Mouse (Mus musculus) ES-E14 (cell line): ENCODE measurements around the gene Scgb1a1. TPM values are rescaled to one million over a fixed set of nuclear protein-coding genes. Genes with fewer than 3 reads are reported as not detected.

Source experiments
- DNase-seq: peaks from one replicate; pipeline ENCODE4 v3.0.0-alpha.2; 2013; ENCODE audit warnings: low read depth, low spot score
- H3K27ac ChIP-seq: 2 replicates; pipeline ENCODE4 v1.5.1; 2012; ENCODE audit warnings: low read depth, mild to moderate bottlenecking, low read length, moderate library complexity, mixed read lengths; ENCODE audit not compliant: poor library complexity, insufficient read depth, severe bottlenecking
- H3K36me3 ChIP-seq: 2 replicates; pipeline ENCODE4 v1.6.1; 2012; ENCODE audit warnings: mild to moderate bottlenecking, low read length, moderate library complexity, mixed read lengths; ENCODE audit not compliant: control insufficient read depth, poor library complexity, insufficient read depth, severe bottlenecking
- H3K4me1 ChIP-seq, 2 experiments: fragments of 150-350 bp in 1 of 2; sonication (generic) in 1 of 2; 2 replicates each; pipeline ENCODE4 v1.6.1; 2012; ENCODE audit warnings: low read length in 2 of 2, mild to moderate bottlenecking in 1 of 2, mixed read lengths in 1 of 2; ENCODE audit not compliant: control insufficient read depth in 2 of 2, insufficient read depth in 2 of 2, poor library complexity in 1 of 2
- H3K4me3 ChIP-seq, 2 experiments: fragments of 150-350 bp in 1 of 2; sonication (generic) in 1 of 2; 2 replicates each; pipeline ENCODE4 v1.5.1; 2012; ENCODE audit warnings: low read length in 2 of 2, low read depth in 1 of 2, mild to moderate bottlenecking in 1 of 2, mixed read lengths in 1 of 2; ENCODE audit not compliant: insufficient read depth in 1 of 2, poor library complexity in 1 of 2, severe bottlenecking in 1 of 2
- H3K9ac ChIP-seq: 2 replicates; pipeline ENCODE4 v1.6.1; 2012; ENCODE audit warnings: low read depth, mild to moderate bottlenecking, low read length, mixed read lengths; ENCODE audit not compliant: poor library complexity, insufficient read depth, severe bottlenecking
- H3K9me3 ChIP-seq: fragments of 150-350 bp; sonication (generic); 2 replicates; pipeline ENCODE4 v1.6.1; 2012; ENCODE audit warnings: low read depth, mild to moderate bottlenecking, low read length; ENCODE audit not compliant: control insufficient read depth, insufficient read depth
- CHD2 ChIP-seq: IDR thresholded peaks from 2 replicates; pipeline ENCODE4 v1.6.1; 2014; ENCODE audit warnings: mild to moderate bottlenecking, low read depth, low read length, inconsistent platforms
- HCFC1 ChIP-seq: IDR thresholded peaks from 2 replicates; pipeline ENCODE4 v1.6.1; 2012; ENCODE audit warnings: low read length, inconsistent platforms, borderline replicate concordance; ENCODE audit not compliant: insufficient read depth
- MAFK ChIP-seq: IDR thresholded peaks from 2 replicates; pipeline ENCODE4 v1.6.1; 2014; ENCODE audit warnings: mild to moderate bottlenecking, low read depth, low read length, inconsistent platforms; ENCODE audit not compliant: insufficient read depth
- ZC3H11A ChIP-seq: IDR thresholded peaks from 2 replicates; pipeline ENCODE4 v1.6.1; 2012; ENCODE audit warnings: low read depth, mild to moderate bottlenecking, inconsistent platforms, low read length, borderline replicate concordance
- ZNF384 ChIP-seq: IDR thresholded peaks from 2 replicates; pipeline ENCODE4 v1.6.1; 2012; ENCODE audit warnings: low read depth, low read length, inconsistent platforms
- in situ Hi-C, 2 experiments: fragments of 600-800 bp; cut with MboI; formaldehyde crosslinking; loops; one replicate each; pipeline ENCODE4 v1.15.1; 2025; ENCODE audit warnings: low sequenced_read_pairs in 2 of 2, inconsistent platforms in 1 of 2; ENCODE audit not compliant: unreplicated experiment in 2 of 2
- total RNA-seq: library from RNA; depleted of rRNA; stranded (reverse); fragments of 300-350 nt; gene quantifications from 2 replicates; pipeline ENCODE4 v1.2.3, GENCODE M21; 2012

Scgb1a1 gene
- total RNA-seq, 1 experiment: not detected

GRCm38 (mm10) chr19:9044291-9044690 is 43.5 kb downstream of the Scgb1a1 start:
- H3K4me3 ChIP-seq: no peak overlapping the region
- H3K9me3 ChIP-seq: no peaks in the 10 kb centered on the region
- in situ Hi-C loops: no loop called here
- no peaks in the 10 kb centered on the region for H3K36me3 ChIP-seq
- TF ChIP-seq ZC3H11A (no peak), CHD2 (no peak), MAFK (no peak), ZNF384 (no peak), HCFC1 (no peak)
- DNase-seq: no peak
- peaks cover 7 to 8% of the 10 kb centered on the region in 2 experiments for H3K4me1 ChIP-seq
- H3K27ac ChIP-seq: no peak overlapping the region
- H3K9ac ChIP-seq: no peak overlapping the region

DNA sequence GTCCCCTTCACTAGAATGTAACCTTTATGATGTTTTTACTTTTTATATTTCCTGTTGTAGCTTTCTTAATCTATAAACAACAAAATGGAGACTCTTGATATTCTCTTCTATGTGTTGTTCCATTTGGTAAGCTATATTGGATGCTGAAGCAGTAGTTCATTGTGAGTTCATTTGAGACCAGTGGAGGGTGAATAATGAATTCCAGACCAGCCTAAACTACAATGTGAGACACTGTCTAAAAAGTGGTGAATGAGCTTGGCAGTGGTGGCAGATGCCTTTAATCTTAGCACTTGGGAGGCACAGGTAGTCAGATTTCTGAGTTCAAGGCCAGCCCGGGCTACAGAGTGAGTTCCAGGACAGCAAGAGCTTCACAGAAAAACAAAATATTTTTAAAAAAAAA is 44.6 kb downstream of the Scgb1a1 start:
- in situ Hi-C loops: no loop called here
- TF ChIP-seq CHD2: no peak
- no peak for TF ChIP-seq ZNF384
- no peak for TF ChIP-seq HCFC1
- TF ChIP-seq ZC3H11A: no peak
- TF ChIP-seq MAFK: no peak
- Histone ChIP-seq H3K4me1 (peaks cover 7 to 8% of the 10 kb centered on the region in 2 experiments), H3K36me3 (no peaks in the 10 kb centered on the region), H3K9me3 (no peaks in the 10 kb centered on the region), H3K27ac (no peak overlapping the region), H3K9ac (no peak overlapping the region), H3K4me3 (no peak overlapping the region)
- no peak for DNase-seq

GRCm38 (mm10) chr19:9041074-9041473 is 46.7 kb downstream of the Scgb1a1 start:
- Histone ChIP-seq H3K4me1 (peaks cover 6 to 7% of the 10 kb centered on the region in 2 experiments), H3K4me3 (no peak overlapping the region), H3K9ac (no peak overlapping the region), H3K36me3 (no peaks in the 10 kb centered on the region), H3K9me3 (no peaks in the 10 kb centered on the region), H3K27ac (no peak overlapping the region)
- in situ Hi-C loops: no loop called here
- no peak for TF ChIP-seq ZNF384
- no peak for DNase-seq

DNA sequence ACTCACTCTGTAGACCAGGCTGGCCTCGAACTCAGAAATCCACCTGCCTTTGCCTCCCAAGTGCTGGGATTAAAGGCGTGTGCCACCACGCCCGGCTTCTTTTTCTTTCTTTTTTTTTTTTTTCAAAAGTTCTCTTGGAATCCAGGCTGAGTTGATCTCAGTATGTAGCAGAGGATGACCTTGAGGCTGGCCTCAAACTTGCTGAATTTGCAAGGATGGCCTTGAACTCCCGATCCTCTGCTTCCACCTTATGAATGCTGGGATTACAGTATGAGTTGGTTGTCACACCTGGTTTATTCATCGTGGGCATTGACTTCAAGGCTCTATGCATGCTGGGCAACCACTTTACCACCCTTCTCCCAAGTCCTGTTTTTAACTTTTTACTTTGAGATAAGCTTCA is 47.1 kb downstream of the Scgb1a1 start:
- Histone ChIP-seq H3K9ac (no peak overlapping the region), H3K9me3 (no peaks in the 10 kb centered on the region), H3K4me1 (peaks cover 6 to 7% of the 10 kb centered on the region in 2 experiments), H3K4me3 (no peak overlapping the region), H3K27ac (no peak overlapping the region), H3K36me3 (no peaks in the 10 kb centered on the region)
- TF ChIP-seq MAFK: 0 out of 2 replicates have a peak, but pooled peaks have one; percentile 6
- no peak for TF ChIP-seq ZC3H11A
- TF ChIP-seq CHD2: no peak
- TF ChIP-seq HCFC1: no peak
- TF ChIP-seq ZNF384: peak; percentile 69; the same call in 1 of the 2 replicates
- in situ Hi-C loops: no loop called here
- DNase-seq: no peak

- no peak overlapping the region for H3K9ac ChIP-seq
- TF ChIP-seq CHD2 (no peak), ZNF384 (no peak), MAFK (no peak), HCFC1 (no peak), ZC3H11A (no peak)
- no peak overlapping the region for H3K4me3 ChIP-seq
- in situ Hi-C loops: no loop called here
- no peak for DNase-seq
- peaks cover 6 to 7% of the 10 kb centered on the region in 2 experiments for H3K4me1 ChIP-seq
- H3K27ac ChIP-seq: no peak overlapping the region
- H3K36me3 ChIP-seq: no peaks in the 10 kb centered on the region
- H3K9me3 ChIP-seq: no peaks in the 10 kb centered on the region
These were observed 47.8 kb downstream of the Scgb1a1 start for GRCm38 (mm10) chr19:9039928-9040327.
